Mouse (Mus musculus) kidney, embryonic 14.5 days (tissue): ENCODE measurements around the gene Rad9a. TPM values are rescaled to one million over a fixed set of nuclear protein-coding genes. Genes with fewer than 3 reads are reported as not detected.

ENCODE experiments used
- ATAC-seq: fragments of 200-750 bp; cut with Nextera tagmentation; 2 replicates; pipeline ENCODE4 v1.8.0; 2017; ENCODE audit warnings: moderate number of reproducible peaks, mild to moderate bottlenecking, moderate TSS enrichment, moderate library complexity; ENCODE audit not compliant: low FRiP score, low TSS enrichment
- H3K27ac ChIP-seq: fragments of 300-500 bp; sonication (generic); 2 replicates; pipeline ENCODE4 v1.5.1; 2014; ENCODE audit warnings: low read depth, mild to moderate bottlenecking, low read length, moderate library complexity, mixed read lengths
- H3K27me3 ChIP-seq: fragments of 300-500 bp; sonication (generic); 2 replicates; pipeline ENCODE4 v1.6.1; 2014; ENCODE audit warnings: mild to moderate bottlenecking, low read length; ENCODE audit not compliant: control insufficient read depth, insufficient read depth
- H3K36me3 ChIP-seq: fragments of 300-500 bp; sonication (generic); 2 replicates; pipeline ENCODE4 v1.6.1; 2014; ENCODE audit warnings: low read length, mixed read lengths; ENCODE audit not compliant: control insufficient read depth, insufficient read depth
- H3K4me1 ChIP-seq: fragments of 300-500 bp; sonication (generic); 2 replicates; pipeline ENCODE4 v1.6.1; 2014; ENCODE audit warnings: low read length, mixed read lengths; ENCODE audit not compliant: control insufficient read depth, insufficient read depth
- H3K4me2 ChIP-seq: fragments of 300-500 bp; sonication (generic); replicated peaks from 2 replicates; pipeline ENCODE4 v1.6.1; 2014; ENCODE audit warnings: low read depth, mild to moderate bottlenecking, low read length
- H3K4me3 ChIP-seq: fragments of 300-500 bp; sonication (generic); 2 replicates; pipeline ENCODE4 v1.5.1; 2014; ENCODE audit warnings: mild to moderate bottlenecking, low read length
- H3K9ac ChIP-seq: fragments of 300-500 bp; sonication (generic); 2 replicates; pipeline ENCODE4 v1.6.1; 2014; ENCODE audit warnings: low read depth, mild to moderate bottlenecking, low read length, moderate library complexity
- H3K9me3 ChIP-seq: fragments of 300-500 bp; sonication (generic); 2 replicates; pipeline ENCODE4 v1.6.1; 2016; ENCODE audit warnings: low read length; ENCODE audit not compliant: control insufficient read depth
- WGBS: fragments of 180-500 bp; shearing (Covaris S2); extraction: QIAGEN DNeasy Blood & Tissue Kit; methylation state at CpG from one replicate; pipeline ENCODE4 v1.1.7; 2014; 5-methylcytosine and 5-hydroxymethylcytosine counted together
- polyA plus RNA-seq: library from polyadenylated mRNA; unstranded; fragments of >200 nt; fragmentation: Nextera tagmentation; extraction: Ambion mirVana; gene quantifications from 2 replicates; pipeline ENCODE4 v1.2.1, GENCODE M21; 2014

Rad9a gene
- polyA plus RNA-seq, 1 experiment from 2014 or later: 39.5 TPM

- Histone ChIP-seq H3K9ac (no peak overlapping the region), H3K4me1 (peaks cover 17% of the 10 kb centered on the region), H3K4me3 (no peak overlapping the region), H3K4me2 (no peak overlapping the region), H3K9me3 (no peaks in the 10 kb centered on the region), H3K27ac (no peak overlapping the region), H3K36me3 (peaks cover 17% of the 10 kb centered on the region; the same call in 1 of the 2 replicates), H3K27me3 (no peaks in the 10 kb centered on the region; the same call in 1 of the 2 replicates)
- ATAC-seq: no peak
- WGBS: 69% methylated on average over 13 of the region's 13 CpGs
Measured at GRCm38 (mm10) chr19:4203604-4204326, 2.3 kb upstream of the Rad9a start.

GRCm38 (mm10) chr19:4203148-4203547, 1.7 kb upstream of the Rad9a start:
- Histone ChIP-seq H3K9me3 (no peaks in the 10 kb centered on the region), H3K27me3 (no peaks in the 10 kb centered on the region; the same call in 1 of the 2 replicates), H3K36me3 (peaks cover 19% of the 10 kb centered on the region; the same call in 1 of the 2 replicates), H3K4me2 (no peak overlapping the region), H3K9ac (no peak overlapping the region), H3K4me3 (no peak overlapping the region), H3K27ac (no peak overlapping the region), H3K4me1 (peaks cover 17% of the 10 kb centered on the region)
- no peak for ATAC-seq
- WGBS: 60% methylated on average over 3 of the region's 3 CpGs

GRCm38 (mm10) chr19:4202149-4202548, 687 bp upstream of the Rad9a start:
- no peak for ATAC-seq
- Histone ChIP-seq H3K27me3 (no peaks in the 10 kb centered on the region; the same call in 1 of the 2 replicates), H3K9ac (peak overlapping the region; percentile 83), H3K36me3 (peaks cover 29% of the 10 kb centered on the region; the same call in 1 of the 2 replicates), H3K27ac (no peak overlapping the region), H3K4me2 (peak overlapping the region; percentile 82), H3K9me3 (no peaks in the 10 kb centered on the region), H3K4me1 (peaks cover 17% of the 10 kb centered on the region), H3K4me3 (peak overlapping the region; percentile 71)
- WGBS: 29% methylated on average over 7 of the region's 7 CpGs

- WGBS: 74% methylated on average over 3 of the region's 3 CpGs
- H3K36me3 ChIP-seq: peaks cover 71% of the 10 kb centered on the region
- no peak overlapping the region for H3K27ac ChIP-seq
Measured at GRCm38 (mm10) chr19:4197180-4197579, 4.3 kb downstream of the Rad9a start.

GRCm38 (mm10) chr19:4196548-4196947, 4.9 kb downstream of the Rad9a start:
- Histone ChIP-seq H3K4me1 (peaks cover 34% of the 10 kb centered on the region), H3K27me3 (no peaks in the 10 kb centered on the region), H3K9me3 (no peaks in the 10 kb centered on the region), H3K36me3 (peaks cover 71% of the 10 kb centered on the region), H3K27ac (no peak overlapping the region), H3K9ac (no peak overlapping the region), H3K4me2 (no peak overlapping the region), H3K4me3 (no peak overlapping the region)
- WGBS: 9% methylated on average over 5 of the region's 5 CpGs
- ATAC-seq: no peak

More at GRCm38 (mm10) chr19:4197180-4197579, 4.3 kb downstream of the Rad9a start:
- ATAC-seq: no peak
- Histone ChIP-seq H3K4me1 (peaks cover 37% of the 10 kb centered on the region), H3K9me3 (no peaks in the 10 kb centered on the region), H3K4me3 (no peak overlapping the region), H3K9ac (no peak overlapping the region), H3K27me3 (no peaks in the 10 kb centered on the region), H3K4me2 (no peak overlapping the region)

GRCm38 (mm10) chr19:4196048-4196447, 5.4 kb downstream of the Rad9a start:
- Histone ChIP-seq H3K4me2 (no peak overlapping the region), H3K4me3 (no peak overlapping the region), H3K27ac (no peak overlapping the region), H3K36me3 (peaks cover 71% of the 10 kb centered on the region), H3K27me3 (no peaks in the 10 kb centered on the region), H3K9me3 (no peaks in the 10 kb centered on the region), H3K4me1 (peaks cover 38% of the 10 kb centered on the region), H3K9ac (no peak overlapping the region; the same call in 1 of the 2 replicates)
- ATAC-seq: no peak
- 21% methylated on average over 2 of the region's 2 CpGs for WGBS

- peak overlapping the region; percentile 12; the same call in 1 of the 2 replicates for H3K9ac ChIP-seq
- no peak for ATAC-seq
- 78% methylated on average over 12 of the region's 12 CpGs for WGBS
- peaks cover 66% of the 10 kb centered on the region for H3K36me3 ChIP-seq
- H3K4me3 ChIP-seq: no peak overlapping the region
- peak overlapping the region; percentile 11; the same call in 1 of the 2 replicates for H3K27ac ChIP-seq
- H3K4me1 ChIP-seq: peaks cover 30% of the 10 kb centered on the region
- no peak overlapping the region for H3K4me2 ChIP-seq
- no peaks in the 10 kb centered on the region for H3K27me3 ChIP-seq
- no peaks in the 10 kb centered on the region for H3K9me3 ChIP-seq
Measured at GRCm38 (mm10) chr19:4194776-4195650, 6.4 kb downstream of the Rad9a start.

GRCm38 (mm10) chr19:4194021-4194724, 7.3 kb downstream of the Rad9a start:
- Histone ChIP-seq H3K36me3 (peaks cover 57% of the 10 kb centered on the region), H3K9ac (0 out of 2 replicates have a peak overlapping the region, but pooled peaks have one; percentile 12), H3K4me2 (peak overlapping the region; percentile 93; the same call in 1 of the 2 replicates), H3K4me3 (no peak overlapping the region), H3K27me3 (no peaks in the 10 kb centered on the region), H3K27ac (no peak overlapping the region), H3K4me1 (peaks cover 29% of the 10 kb centered on the region), H3K9me3 (no peaks in the 10 kb centered on the region)
- 87% methylated on average over 8 of the region's 8 CpGs for WGBS
- no peak for ATAC-seq
